Mouse (Mus musculus): ENCODE data around the gene Pibf1.

- TF ChIP-seq POLR2A (IDR thresholded peaks at IDR 0.05; ENCODE audit: low read depth, low read length), result no peak
- no peak for TF ChIP-seq CTCF (IDR thresholded peaks at IDR 0.05; ENCODE audit: borderline replicate concordance, insufficient read depth, low read length)
These were observed 36.5 kb downstream of the Pibf1 start for GRCm38 (mm10) chr14:99135761-99136160.

All from embryonic fibroblast, embryonic 13.5 days (primary cell).